Mouse (Mus musculus) left cerebral cortex, postnatal 36 days (tissue): ENCODE data around the gene Gm10306. TPM values are rescaled to one million over a fixed set of nuclear protein-coding genes. Genes with fewer than 3 reads are reported as not detected.

ENCODE experiments used
- DNase-seq, 2 experiments: peaks; one replicate each; pipeline ENCODE4 v3.0.0; 2021 to 2022; ENCODE audit warnings: low spot score in 2 of 2, mixed read lengths in 1 of 2
- intact Hi-C: fragments of 180-260 bp; cut with DNase I; formaldehyde crosslinking; loops from one replicate; pipeline ENCODE4 v1.15.1; 2025
- total RNA-seq, 2 experiments: library from RNA; stranded (reverse); gene quantifications; 2 replicates each; pipeline ENCODE4 v1.2.3; 2021

Gm10306 gene
- total RNA-seq = under 1 TPM in 1 of 2 experiments, not detected in 1; 0.67 TPM

DNA sequence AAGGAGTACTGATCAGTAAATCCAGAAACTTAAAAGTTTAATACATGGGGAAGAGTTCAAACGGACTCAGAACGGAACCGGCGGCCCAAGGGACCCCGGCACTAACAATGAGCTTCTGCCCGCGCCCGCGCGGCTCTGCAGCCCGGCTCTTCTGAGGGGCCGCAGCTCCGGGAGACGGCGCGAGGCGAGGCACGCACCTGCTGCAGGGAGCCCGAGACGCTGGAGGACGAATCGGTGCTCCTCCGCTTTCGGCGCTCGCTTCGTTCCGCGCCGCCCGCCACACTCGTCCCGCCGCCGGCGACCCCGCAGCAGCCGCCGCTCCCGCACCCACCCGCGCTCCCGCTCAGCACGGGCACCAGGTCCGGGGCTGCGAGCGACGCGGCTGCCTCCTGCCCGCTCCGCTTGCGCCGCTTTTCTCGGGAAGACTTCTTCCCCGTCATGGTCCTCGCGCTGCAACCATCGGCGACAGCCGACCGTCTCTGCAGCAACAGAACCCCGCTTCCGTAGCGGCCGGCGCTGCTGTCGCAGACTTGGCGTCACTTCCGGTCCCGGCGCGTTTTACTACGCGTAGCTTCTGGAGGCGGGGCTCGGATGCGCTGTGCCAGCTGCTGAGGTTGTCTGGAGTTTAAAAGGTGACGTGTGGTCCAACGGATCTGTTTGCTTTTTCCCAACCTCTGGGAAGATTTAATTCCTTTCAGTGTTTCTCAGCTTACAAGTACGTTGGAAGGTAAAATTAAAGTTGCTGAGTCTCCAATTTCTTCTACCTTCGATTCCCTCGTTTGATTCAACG lies at the start of gene Gm10306, which contains the start of gene Caap1:
TSS of gene Gm10306 (plus strand) at position 282 of the 790 bp plus-strand sequence.
TSS of gene Caap1 (minus strand) at position 532 of the 790 bp plus-strand sequence.
- intact Hi-C loops = loop anchor here (2.0 kb wide), 1 partner anchor 46 kb away; the partner anchor contains the start of gene Plaa

DNA sequence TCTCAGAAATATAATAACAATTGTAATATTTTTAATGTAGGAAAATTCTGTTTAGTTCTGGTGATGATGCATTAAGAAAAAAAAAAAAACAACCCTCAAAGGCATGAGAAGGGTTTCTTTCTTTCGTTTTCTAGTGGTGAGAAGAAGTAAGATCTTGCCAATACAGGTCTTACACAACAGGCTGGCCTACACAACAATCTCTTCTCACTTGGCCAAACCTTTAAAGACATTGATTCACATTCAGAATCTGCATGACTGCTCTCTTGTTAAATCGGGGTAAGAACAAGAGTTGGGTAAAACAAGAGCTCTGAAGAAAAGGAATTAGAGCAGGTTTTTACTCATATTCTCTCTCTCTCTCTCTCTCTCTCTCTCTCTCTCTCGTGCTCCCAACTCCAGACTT lies 41.0 kb upstream of the Gm10306 start:
- no peak for DNase-seq
- intact Hi-C loops = no loop called here

More for the DNA sequence above, at the start of gene Gm10306, which contains the start of gene Caap1:
- peak; percentile 93 to 94 for DNase-seq

- intact Hi-C loops = no loop called here
- DNase-seq = peak; percentile 15 to 24
These were observed 38.7 kb upstream of the Gm10306 start for GRCm38 (mm10) chr4:94517631-94518030.

- no peak for DNase-seq
- intact Hi-C loops = no loop called here
These were observed 33.0 kb upstream of the Gm10306 start for GRCm38 (mm10) chr4:94523321-94523720.

DNA sequence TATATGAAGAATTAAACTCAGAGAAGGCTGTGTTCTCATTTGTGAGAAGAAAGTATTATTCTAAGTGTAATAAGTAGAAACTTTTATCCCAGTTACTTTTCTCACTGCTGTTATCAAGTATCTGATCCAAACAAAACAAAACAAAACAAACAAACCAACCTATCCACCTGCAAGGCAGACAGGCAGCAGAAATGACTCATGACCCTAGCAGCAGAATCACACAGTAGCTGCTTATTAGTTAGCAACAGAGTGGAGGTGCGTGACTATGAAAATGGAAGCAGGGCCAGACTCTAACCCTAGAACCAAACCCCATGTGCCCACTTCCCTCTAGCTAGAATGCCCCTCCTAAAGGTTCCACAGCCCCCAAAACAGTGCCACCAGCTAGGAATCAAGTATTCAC lies 26.9 kb upstream of the Gm10306 start:
- intact Hi-C loops = no loop called here
- DNase-seq = no peak

DNA sequence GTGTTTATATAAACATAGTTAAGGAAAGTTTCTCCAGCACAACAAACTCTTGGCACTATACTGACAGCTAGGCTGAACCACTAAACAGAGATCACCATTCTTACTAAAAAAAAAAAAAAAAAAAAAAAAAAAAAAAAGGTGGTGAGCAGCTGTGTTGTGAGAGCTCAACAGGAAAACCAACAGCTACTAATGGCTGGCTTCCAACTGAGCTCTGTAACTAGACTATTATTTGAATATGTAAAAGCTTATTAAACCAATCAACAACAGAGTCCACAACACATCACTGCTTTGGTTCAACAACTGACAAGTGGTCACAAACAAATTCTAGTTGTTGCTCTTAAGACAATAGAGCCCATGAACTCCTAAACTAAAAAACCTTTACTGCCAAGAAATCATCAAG lies 23.1 kb upstream of the Gm10306 start:
- DNase-seq = no peak
- intact Hi-C loops = no loop called here

- intact Hi-C loops = no loop called here
- no peak for DNase-seq
These were observed 13.3 kb upstream of the Gm10306 start for GRCm38 (mm10) chr4:94543041-94543440.

DNA sequence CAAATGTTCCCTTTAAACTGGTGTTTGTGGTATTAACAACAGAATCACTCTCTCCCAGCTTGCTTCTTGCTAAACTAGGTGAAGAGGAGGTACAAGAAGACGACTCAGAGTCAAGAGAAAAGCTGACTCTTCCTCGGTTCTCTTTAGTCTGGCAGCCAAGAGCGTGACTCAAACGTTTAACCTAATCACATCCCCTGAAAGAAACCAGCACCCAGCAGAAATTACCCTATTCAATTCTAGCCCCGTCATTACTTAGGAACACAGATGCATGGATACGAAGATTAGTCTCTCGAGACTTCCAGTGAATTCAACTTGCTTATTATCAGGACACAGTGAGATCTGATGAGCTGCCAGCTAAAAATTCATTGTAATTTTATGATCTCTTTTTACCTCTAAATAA lies 12.0 kb upstream of the Gm10306 start:
- intact Hi-C loops = no loop called here

GRCm38 (mm10) chr4:94554955-94555494 lies 1.3 kb upstream of the Gm10306 start:
- DNase-seq = no peak
- intact Hi-C loops = no loop called here

More for the DNA sequence above, 12.0 kb upstream of the Gm10306 start:
- DNase-seq = no peak

DNA sequence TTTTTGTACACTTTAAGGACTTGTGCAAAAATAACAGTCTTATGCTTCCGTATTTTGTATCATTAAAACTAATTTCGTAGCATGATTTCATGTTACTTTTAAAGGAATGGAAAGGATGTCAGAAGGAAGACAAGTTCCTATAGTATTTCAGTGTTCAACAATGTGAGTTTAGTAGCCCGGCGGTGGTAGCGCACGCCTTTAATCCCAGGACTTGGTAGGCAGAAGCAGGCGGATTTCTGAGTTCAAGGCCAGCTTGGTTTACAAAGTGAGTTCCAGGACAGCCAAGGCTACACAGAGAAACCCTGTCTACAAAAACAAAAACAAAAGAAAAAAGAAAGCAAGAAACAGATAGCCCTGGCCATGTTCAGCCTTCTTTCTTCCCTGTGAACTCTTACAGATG lies 799 bp downstream of the Gm10306 start:
- intact Hi-C loops = loop anchor here (2.0 kb wide), 1 partner anchor 46 kb away; the partner anchor contains the start of gene Plaa
- no peak for DNase-seq

DNA sequence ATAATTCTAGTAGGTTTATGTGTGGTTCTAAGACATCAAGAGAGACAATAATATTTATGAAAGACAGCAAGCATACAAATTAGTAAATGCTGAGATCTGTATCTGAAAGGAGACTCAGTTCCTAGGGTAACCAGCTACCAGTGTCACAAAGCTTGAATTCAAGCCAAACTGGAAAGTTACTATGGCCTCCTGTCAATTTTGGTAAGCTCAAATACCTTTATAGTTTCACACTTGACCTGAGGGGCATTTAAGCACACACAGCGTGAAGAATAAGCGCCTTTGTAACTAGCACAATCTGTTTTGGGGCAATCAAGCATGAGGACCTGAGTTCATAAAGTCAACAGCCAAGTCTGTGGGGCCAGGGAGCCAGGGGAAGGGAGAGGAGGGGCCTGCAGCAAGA lies 2.9 kb downstream of the Gm10306 start:
- intact Hi-C loops = no loop called here
- no peak for DNase-seq

GRCm38 (mm10) chr4:94560316-94560715 lies 4.0 kb downstream of the Gm10306 start:
- no peak for DNase-seq
- intact Hi-C loops = no loop called here

GRCm38 (mm10) chr4:94561954-94562648 lies 5.8 kb downstream of the Gm10306 start:
- DNase-seq = no peak
- intact Hi-C loops = no loop called here

GRCm38 (mm10) chr4:94564297-94564696 lies 8.0 kb downstream of the Gm10306 start:
- intact Hi-C loops = no loop called here
- DNase-seq = no peak

GRCm38 (mm10) chr4:94572677-94573076 lies 16.3 kb downstream of the Gm10306 start:
- intact Hi-C loops = no loop called here
- no peak for DNase-seq

- intact Hi-C loops = no loop called here
- DNase-seq = no peak
These were observed 35.5 kb downstream of the Gm10306 start for GRCm38 (mm10) chr4:94591765-94592381.

DNA sequence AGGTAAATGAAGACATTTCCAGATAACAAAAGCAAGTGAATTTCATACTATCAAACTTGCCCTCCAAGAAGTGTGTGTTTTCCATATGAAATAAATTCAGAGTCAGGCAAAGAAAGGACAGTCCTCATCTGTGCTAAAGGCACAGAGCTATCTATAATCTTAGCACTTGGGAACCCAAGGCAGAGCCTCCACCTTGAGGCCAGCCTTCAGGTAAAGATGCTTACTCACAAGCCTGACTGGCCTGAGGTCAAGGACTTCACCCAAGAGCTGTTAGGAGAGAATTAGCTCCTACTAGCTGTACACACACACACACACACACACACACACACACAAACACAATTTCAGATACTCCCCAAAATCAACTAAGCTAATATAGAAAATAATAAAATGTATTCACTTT lies 36.4 kb downstream of the Gm10306 start:
- intact Hi-C loops = no loop called here
- no peak for DNase-seq

DNA sequence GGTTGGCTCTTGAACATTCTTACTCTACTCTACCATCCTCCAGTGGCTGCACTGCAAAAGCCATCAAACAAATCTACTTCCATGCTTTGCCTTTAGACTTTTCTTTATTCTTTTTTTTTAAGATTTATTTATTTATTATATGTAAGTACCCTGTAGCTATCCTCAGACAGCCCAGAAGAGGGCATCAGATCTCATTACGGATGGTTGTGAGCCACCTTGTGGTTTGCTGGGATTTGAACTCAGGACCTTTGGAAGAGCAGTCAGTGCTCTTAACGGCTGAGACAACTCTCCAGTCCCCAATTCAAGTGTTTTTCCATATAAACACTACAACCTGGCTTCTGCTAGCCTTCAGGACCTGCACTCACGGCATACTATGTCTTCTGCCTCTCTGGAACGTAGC lies 45.0 kb downstream of the Gm10306 start:
- DNase-seq = no peak
- intact Hi-C loops = no loop called here

GRCm38 (mm10) chr4:94602496-94603030 lies 46.2 kb downstream of the Gm10306 start:
- intact Hi-C loops = loop anchor here (2.0 kb wide), 1 partner anchor 46 kb away; the partner anchor contains the start of genes Caap1 and Gm10306
- no peak for DNase-seq
